Mouse (Mus musculus) embryo, embryonic 9.5 days (tissue): ENCODE data around the gene Rpl10a.

Source experiments
- DNase-seq: peaks from one replicate; pipeline ENCODE4 v3.0.0-alpha.2; 2017; ENCODE audit errors: extremely low spot score

The Rpl10a gene

DNA sequence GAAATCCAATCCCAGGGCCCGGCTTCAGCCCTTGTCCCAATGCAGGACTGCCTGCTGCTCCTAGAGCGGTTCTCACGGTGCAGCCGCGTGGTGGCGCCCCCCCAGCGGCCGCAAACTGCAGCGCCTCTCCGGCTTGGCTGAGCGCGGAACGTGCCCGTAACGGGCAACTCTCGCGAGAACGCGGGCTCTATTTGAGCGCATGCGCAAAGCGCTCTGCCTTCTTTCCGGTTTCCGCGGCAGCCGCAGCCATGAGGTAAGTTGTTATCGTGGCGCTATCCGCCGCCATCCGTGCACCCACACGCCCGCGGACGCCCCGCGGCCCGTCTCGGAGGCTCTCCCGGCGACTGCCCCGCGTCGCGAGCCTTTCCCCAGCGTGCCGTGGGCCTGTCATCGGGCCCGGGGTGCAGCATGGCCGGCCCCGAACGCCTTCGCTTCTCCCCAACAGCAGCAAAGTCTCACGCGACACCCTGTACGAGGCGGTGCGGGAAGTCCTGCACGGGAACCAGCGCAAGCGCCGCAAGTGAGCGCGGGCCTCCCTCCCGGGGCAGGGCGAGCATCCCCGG lies at the start of gene Rpl10a:
Gene Rpl10a (plus strand): TSS at position 106 of the 563 bp plus-strand sequence.
- peak; percentile 97 for DNase-seq

DNA sequence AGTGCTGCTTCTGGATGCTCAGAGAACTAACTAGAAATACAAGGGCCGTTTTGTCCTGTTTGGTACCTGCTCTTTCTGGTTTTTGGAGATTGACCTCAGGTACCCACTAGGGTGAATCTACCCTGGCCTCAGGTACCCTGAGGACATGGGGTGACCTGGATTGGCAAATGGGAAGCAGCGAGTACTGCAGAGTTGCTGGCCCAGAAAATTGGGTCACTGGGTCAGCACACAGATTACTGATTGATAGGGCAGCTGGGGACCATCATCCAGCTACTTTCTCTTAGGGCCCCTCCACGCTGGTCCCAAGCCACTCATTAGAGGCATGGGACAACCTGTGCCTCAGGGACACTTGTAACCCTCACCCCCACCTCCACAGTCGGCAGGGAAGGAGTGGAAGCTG lies 49.0 kb upstream of the Rpl10a start:
- DNase-seq = no peak

DNA sequence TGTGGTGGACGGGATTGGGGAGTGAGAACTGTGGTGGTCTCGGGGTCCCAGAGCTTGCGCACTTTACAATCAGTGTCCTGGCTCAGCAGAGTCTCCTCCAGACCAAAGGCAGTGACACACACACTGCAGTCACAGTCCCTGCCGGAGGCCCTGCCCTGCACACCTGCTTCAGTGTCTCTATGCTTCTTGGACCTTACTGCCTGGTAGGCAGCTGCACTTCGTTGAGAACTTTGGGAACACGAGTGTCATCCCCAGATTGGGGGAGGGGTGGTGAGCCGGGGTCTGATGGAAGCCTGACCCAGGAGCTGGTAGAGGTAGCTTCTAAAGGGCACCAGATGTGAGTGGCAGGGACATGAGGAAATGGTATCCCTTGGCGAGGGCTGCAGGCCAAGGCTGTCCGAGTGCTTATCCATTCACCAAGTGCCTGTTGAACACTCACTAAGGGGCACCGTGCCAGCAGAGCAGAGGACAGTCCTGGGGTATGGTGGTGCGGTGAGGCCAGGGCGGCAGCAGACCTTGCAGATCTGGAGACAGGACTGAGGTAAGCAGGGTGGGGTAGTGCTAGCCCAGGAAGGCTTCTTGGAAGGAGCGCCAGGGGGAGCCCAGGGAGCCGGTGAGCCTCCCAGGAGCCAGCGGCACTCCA lies 48.4 kb upstream of the Rpl10a start:
- no peak for DNase-seq

DNA sequence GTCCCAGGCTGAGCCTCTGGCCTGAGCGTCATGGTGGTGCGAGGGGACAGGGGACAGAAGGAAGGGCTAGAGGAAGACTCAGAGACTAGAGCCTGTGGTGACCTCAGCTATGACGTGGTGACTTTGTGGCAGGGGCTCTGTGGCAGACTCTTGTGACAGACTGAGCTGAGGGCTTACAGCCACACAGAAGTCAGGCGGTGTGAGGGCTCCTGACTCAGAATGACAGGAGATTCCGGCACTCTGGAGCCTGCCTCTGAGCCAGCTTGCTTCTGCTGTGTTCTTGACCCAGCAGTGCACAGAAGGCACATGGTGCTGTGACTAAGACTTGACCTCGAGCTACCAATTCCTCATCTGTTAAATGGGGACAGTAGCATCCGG lies 47.9 kb upstream of the Rpl10a start:
- DNase-seq = no peak

DNA sequence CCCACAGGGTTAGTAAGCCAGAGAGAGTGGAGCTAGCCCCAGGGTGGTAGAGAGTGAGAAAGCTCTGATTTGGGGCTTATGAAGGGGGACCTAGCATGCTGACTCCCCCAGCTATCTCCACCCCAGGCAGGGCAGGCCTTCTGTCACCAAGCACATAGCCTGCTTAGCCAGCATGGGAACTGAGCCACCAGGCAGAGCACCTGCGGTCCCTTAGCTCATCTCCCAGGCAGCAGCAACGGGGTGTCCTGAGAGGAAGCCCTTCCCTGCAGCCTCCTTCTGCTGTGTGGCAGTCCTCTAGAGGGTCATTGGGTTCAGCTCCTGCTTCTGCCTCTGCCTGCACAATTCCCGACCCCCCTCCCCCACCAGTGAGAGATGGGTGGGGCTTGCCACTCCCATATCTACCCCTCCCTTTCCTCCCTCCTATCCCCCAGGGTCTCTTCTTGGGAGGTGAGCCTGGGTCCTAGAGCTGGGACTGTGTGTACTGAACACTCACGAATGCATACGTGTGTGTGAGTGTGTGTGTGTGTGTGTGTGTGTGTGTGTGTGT lies 47.4 kb upstream of the Rpl10a start:
- no peak for DNase-seq

DNA sequence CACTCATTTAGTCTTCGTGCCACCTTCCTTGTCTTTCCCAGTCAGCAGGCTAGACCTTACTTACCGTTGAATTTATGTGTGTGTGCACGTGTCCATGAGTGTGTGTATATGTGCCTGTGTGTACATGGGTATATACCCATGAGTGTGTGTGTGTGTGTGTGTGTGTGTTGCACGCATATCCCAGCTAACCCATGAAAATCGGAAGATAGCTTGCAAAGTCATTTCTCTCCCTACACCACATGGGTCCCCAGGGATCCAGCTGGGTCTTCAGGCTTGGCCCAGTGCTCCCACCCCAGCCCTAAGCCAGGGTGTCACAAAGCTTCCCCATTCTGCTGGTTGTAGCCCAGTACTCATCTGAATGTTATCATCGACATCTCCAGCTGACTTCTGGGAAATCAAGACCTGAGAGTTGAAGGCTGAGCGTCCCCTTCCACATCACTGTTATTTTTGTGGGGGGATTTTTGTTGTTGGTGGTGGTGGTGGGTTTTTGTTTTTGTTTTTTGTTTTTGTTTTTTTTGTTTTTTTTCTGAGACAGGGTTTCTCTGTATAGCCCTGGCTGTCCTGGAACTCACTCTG lies 46.3 kb upstream of the Rpl10a start:
- DNase-seq = no peak

DNA sequence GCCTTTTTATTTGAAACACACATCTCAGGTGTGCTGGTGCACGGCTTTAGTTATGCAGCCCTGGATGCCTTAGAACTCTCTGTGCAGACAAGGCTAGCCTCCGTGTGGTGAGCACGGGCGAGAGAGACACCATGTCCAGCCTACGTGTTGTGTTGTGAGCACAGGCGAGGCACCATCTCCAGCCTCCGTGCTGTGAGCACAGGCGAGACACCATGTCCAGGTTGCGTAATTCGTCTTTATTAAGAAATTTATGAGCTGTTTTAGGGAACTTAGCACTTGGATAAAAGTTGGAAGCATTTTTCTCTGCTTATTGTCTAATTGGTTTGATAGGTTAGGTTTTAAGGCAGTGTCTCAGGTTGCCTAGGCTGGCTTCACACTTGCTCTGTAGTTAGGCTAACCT lies 45.1 kb upstream of the Rpl10a start:
- no peak for DNase-seq

DNA sequence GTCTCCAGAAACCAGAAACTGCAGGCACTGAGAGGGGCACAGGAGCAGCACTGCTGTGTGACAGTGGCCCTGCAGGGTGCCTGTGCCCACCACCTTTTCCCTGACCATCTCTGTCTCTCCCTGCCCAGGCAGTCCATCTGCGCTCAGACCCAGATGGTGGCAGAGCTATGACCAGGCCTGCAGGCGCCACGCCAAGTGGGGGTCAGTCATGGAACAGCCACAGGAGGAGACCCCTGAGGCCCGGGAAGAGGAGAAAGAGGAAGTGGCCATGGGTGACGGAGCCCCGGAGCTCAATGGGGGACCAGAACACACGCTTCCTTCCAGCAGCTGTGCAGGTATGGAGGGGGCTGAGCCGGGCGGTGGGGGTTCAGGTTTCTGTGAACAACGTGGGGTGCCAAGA lies 42.1 kb upstream of the Rpl10a start:
- no peak for DNase-seq

DNA sequence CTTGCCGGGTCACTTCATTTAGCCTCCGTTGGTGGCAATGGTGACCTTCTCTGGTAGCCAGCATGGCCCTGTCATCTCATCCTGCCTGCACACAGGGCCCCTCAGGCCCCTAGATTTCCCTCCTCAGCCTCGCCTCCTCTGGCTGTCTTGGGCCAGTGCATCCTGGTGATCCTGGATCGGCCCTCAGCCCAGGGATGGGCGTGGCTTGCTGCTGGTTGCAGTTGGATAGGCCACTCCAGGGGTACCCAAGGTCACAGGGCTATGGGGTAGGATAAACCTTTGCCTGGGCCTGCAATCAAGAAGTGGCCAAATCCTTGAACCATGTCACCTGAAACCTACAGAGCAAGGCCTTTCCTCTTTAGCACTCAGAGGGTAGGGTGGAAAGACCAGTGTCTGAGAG lies 41.3 kb upstream of the Rpl10a start:
- DNase-seq = no peak

DNA sequence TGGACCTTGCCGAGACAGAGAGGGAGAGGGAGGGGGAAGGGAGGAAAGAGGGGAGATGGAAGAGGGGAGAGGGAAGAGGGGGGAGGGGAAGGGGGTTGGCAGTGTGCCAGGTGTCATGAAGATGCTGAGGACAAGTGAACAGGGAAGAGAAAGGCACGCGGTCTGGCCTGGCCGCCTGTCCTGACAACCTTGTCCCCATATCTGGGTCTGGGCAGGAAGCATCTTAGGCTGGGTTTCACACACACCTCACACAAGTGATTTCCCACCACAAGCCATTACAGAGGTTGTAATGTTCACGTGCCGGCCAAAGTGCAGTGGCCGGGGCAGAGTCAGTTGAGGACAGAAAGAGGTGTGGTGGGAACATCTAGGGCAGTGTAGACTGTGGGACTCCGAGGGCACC lies 40.7 kb upstream of the Rpl10a start:
- no peak for DNase-seq

DNA sequence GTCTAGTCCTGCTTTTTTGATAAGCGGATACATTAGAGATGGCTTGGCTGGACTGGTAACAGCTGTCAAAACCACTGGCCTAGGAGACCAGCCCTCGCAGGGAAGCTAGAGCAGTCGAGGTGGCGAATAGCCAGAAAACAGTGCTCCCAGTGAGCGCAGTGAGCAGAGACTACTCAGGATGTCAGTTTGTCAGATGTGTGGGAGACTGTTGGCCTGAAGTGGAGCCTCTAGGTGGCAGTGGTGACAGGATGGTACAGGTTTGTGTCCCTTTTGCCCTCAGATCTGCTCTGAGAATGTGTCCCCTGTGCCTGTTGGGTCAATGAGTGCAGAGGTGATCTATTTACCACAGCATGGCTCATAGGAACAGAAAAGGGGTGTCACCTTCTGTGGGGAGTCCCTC lies 40.3 kb upstream of the Rpl10a start:
- DNase-seq = no peak

DNA sequence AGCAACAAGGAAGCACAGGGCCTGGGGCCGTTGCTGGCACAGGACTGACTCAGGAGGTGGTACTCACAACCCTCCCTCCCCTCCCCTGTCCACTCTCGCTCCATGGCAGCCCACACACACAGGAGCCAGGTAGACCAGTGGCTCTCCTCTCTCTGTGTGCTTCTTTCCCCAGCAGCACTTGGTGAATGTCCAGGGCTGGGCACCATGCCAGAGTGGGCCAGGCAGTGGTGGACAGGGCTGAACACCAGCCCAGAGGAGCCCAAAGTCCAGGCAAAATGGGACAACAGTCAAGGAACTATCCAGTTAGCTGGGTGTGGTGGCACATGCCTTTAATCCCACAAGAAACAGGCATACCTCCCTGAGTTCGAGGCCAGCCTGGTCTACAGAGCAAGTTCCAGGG lies 38.0 kb upstream of the Rpl10a start:
- no peak for DNase-seq

DNA sequence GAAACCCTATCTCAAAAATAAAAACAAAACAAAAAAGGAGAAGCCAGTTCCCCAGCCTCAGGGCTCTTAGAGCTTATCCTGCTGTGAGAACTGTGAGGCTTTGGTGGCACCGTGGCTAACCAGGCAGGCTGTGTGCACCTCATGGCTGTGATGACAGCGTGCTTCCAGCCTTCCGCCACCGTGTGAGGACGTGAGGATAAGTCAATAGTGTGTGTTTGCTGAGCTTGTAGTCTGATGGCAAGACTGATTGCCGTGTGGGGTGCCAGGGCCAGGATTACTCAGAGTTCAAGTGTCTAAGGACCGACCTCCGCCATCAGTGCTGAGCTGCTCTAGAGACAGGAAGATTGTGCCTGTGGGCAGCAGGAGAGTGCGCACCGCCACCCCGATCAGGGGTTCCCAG lies 37.6 kb upstream of the Rpl10a start:
- DNase-seq = no peak

DNA sequence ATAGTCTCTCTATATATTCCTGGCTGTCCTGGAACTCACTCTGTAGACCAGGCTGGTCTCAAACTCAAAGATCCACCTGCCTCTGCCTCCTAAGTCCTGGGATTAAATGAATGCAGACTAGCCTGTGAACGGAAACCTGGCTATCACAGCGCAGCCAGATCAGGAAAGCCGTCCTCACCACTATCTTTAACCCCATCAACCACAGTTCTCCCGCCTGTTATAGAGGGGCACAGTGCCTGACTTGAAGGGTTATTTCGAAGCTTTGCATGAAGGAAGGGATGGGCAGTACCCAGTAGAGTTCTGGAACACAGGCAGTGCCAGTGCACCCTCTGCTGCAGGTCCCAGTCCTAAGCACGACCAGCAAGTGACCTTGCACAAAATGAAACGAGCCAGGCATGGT lies 36.9 kb upstream of the Rpl10a start:
- no peak for DNase-seq

DNA sequence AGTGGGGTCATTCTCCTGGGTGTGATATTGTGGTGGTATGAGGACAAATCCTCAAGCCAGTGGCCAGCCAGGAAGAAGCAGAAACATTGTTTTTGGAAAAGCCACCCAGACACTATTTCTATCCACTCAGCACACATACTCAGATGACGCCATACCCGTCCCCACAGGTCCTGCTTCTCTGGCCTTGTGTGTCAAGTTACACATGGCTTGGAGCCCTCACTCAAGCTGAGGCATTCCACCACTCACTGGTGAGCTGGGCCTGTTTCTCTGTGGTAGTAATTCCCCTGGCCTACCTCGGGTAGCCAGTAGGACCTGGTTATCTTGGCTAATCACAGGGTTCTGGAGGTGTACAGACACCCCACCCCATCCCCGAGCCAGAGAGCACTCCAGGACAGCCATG lies 34.6 kb upstream of the Rpl10a start:
- no peak for DNase-seq

DNA sequence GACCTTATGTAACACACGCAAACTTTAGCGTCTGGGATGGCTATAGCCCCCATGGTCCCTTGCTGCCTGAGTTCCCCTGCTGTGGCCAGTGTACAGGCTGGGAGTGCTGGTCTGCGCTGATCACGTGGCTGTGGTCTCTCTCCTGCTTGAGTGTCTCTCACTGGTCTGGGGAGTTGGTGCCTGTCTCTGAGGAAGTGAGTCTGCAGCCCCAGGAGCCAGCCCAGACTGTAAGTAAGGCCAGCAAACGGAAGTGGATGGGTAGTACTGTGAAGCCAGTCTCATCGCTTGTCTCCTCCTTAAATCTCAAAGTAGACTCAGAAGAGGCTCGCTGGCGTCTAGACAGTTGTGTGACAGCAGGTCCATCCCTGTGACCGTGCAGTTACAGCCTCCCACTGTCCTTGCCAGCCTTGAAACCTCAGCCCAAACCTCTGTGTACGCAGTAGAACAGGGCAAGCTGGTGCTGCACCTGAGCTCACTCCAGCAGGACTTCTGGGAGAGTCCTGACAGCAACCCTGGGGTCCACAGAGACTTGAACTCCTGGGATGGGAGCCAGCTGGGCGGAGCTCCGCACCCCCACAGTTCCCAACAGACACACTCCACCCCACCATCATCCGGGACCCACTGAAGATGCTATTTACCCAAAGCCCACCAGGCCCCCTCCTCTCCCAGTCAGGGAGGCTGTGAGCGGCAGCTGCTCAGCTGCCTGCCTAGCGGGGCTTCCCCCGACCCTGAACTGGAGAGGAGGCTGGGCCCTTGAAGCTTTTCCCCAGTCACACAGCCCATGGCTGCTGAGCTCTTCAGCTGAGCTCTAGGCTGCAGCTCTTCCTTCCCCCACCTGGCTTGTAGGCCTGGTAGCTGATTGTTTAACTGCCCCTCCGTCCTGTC lies 33.6 kb upstream of the Rpl10a start:
- no peak for DNase-seq

DNA sequence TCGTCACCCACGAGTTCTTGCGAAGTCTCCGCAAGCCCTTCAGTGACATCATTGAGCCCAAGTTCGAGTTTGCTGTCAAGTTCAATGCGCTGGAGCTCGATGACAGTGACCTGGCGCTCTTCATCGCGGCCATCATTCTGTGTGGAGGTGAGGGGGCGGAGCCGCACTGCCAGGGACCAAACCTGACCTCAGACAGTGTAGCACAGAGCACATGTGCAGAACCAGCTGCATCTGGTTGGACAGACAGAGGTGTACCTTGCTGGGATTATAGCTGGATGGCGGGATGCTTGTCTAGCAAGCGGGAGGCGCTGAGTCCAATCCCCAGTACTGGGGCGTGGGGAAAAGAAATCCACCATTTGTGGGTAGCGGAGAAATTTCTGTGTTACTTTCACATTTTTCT lies 29.4 kb upstream of the Rpl10a start:
- no peak for DNase-seq

DNA sequence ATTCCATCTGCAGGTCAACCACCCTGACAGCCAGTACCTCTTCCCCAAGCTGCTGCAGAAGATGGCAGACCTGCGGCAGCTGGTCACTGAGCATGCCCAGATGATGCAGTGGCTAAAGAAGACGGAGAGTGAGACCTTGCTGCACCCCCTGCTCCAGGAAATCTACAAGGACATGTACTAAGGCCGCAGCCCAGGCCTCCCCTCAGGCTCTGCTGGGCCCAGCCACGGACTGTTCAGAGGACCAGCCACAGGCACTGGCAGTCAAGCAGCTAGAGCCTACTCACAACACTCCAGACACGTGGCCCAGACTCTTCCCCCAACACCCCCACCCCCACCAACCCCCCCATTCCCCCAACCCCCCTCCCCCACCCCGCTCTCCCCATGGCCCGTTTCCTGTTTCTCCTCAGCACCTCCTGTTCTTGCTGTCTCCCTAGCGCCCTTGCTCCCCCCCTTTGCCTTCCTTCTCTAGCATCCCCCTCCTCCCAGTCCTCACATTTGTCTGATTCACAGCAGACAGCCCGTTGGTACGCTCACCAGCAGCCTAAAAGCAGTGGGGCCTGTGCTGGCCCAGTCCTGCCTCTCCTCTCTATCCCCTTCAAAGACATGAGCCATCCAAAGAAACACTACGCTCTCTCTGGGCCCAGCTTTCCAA lies 28.5 kb upstream of the Rpl10a start:
- DNase-seq = no peak

DNA sequence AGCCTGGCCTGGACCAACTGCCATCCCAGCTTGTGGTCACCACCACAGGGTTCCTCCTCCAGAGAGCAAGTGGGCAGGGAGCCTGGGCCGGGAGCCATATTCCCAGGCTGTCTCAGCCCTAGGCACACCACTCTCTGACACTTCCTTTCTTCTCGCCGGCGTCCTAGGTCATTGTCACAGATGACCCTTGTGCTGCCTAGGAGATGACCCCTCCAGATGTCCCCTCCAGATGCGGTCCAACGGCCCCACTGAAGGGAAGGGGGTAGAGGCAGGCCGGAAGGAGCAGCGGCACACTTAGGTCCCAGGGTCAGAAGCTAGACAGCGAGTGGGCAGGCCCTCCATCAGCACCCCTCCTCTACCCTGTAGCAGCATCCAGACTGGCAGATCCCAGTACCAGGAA lies 27.9 kb upstream of the Rpl10a start:
- peak; percentile 65 for DNase-seq

DNA sequence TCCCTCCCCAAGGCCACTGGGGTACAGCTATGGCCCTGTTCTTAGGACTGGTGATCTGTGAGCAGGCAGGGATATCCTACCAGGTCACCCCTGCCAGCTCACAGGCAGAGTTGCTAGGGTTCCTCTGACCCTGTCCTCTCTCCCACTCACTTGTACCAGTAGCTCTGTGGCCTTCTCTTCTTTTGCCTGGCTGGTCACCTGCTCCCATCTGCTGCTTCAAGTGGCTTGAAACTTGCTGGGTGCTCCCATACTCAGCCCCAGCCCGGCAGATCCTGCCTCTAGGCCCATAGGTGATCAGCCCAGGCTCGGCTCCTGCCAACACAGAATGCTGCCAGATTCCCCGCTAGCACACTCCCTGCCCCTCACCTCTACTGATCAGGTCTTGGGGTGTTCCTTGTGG lies 27.4 kb upstream of the Rpl10a start:
- DNase-seq = no peak

DNA sequence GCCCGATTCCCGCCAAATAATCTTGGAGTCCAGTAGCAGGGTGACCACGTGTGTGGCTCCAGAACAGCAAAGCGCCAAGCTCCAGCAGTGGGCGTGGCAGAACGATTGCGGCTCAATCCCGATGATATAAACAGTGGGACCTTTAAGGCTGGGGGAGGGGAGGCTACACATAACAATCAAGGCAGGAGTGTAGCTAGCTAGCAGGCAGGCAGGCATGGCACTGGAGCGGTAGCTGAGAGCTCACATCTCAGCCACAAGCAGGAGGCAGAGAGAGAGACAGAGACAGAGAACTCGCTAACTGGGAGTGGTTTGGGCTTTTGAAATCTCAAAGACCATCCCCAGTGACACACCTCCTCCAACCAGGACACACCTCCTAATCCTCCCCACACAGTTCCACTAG lies 23.1 kb upstream of the Rpl10a start:
- no peak for DNase-seq
